Mouse (Mus musculus): ENCODE measurements around the gene Gal3st2c. TPM values are rescaled to one million over a fixed set of nuclear protein-coding genes. Genes with fewer than 3 reads are reported as not detected.

The Gal3st2c gene
- polyA plus RNA-seq, 1 experiment, result 0.09 TPM

GRCm38 (mm10) chr1:94011643-94012042 is 21.3 kb downstream of the Gal3st2c start:
- no peak overlapping the region for H3K27ac ChIP-seq (ENCODE audit: insufficient read depth, low read length)
- TF ChIP-seq CTCF (IDR thresholded peaks at IDR 0.05; ENCODE audit: low read depth, low read length) (no peak), POLR2A (IDR thresholded peaks at IDR 0.05; ENCODE audit: insufficient read depth, low read length) (no peak), EP300 (IDR thresholded peaks at IDR 0.05; ENCODE audit: insufficient read depth, low read depth, low read length) (no peak)
- H3K9me3 ChIP-seq (replicated peaks; ENCODE audit: control insufficient read depth, insufficient read depth, low read length, poor library complexity, severe bottlenecking), result no peaks in the 10 kb centered on the region
- H3K9ac ChIP-seq (ENCODE audit: low read depth, poor library complexity, severe bottlenecking), result no peak overlapping the region
- H3K36me3 ChIP-seq (ENCODE audit: control insufficient read depth, insufficient read depth, low read length, poor library complexity, severe bottlenecking), result no peaks in the 10 kb centered on the region
- no peak overlapping the region for H3K4me3 ChIP-seq (ENCODE audit: low read depth, low read length)
- H3K4me1 ChIP-seq (ENCODE audit: control insufficient read depth, insufficient read depth, low read length), result no peaks in the 10 kb centered on the region
- no peaks in the 10 kb centered on the region for H3K27me3 ChIP-seq (ENCODE audit: control insufficient read depth, insufficient read depth, low read length, poor library complexity, severe bottlenecking)

GRCm38 (mm10) chr1:94020151-94020550 is 29.8 kb downstream of the Gal3st2c start, which contains the start of gene Neu4:
TSS of gene Neu4 (plus strand) at chr1:94020451.
- Histone ChIP-seq H3K9me3 (replicated peaks; ENCODE audit: control insufficient read depth, insufficient read depth, low read length, poor library complexity, severe bottlenecking) (no peaks in the 10 kb centered on the region), H3K4me3 (ENCODE audit: low read depth, low read length) (no peak within 1 kb of the TSS), H3K9ac (ENCODE audit: low read depth, poor library complexity, severe bottlenecking) (no peak within 1 kb of the TSS), H3K36me3 (ENCODE audit: control insufficient read depth, insufficient read depth, low read length, poor library complexity, severe bottlenecking) (no peaks in the 10 kb centered on the region), H3K27ac (ENCODE audit: insufficient read depth, low read length) (no peak within 1 kb of the TSS), H3K4me1 (ENCODE audit: control insufficient read depth, insufficient read depth, low read length) (no peaks in the 10 kb centered on the region), H3K27me3 (ENCODE audit: control insufficient read depth, insufficient read depth, low read length, poor library complexity, severe bottlenecking) (no peaks in the 10 kb centered on the region)
- TF ChIP-seq CTCF (IDR thresholded peaks at IDR 0.05; ENCODE audit: low read depth, low read length), result no peak
- no peak for TF ChIP-seq POLR2A (IDR thresholded peaks at IDR 0.05; ENCODE audit: insufficient read depth, low read length)

GRCm38 (mm10) chr1:94027506-94028108 is 37.3 kb downstream of the Gal3st2c start:
- H3K27me3 ChIP-seq (ENCODE audit: control insufficient read depth, insufficient read depth, low read length, poor library complexity, severe bottlenecking), result no peaks in the 10 kb centered on the region
- no peak overlapping the region for H3K9ac ChIP-seq (ENCODE audit: low read depth, poor library complexity, severe bottlenecking)
- no peaks in the 10 kb centered on the region for H3K36me3 ChIP-seq (ENCODE audit: control insufficient read depth, insufficient read depth, low read length, poor library complexity, severe bottlenecking)
- no peaks in the 10 kb centered on the region for H3K4me1 ChIP-seq (ENCODE audit: control insufficient read depth, insufficient read depth, low read length)
- TF ChIP-seq CTCF (IDR thresholded peaks at IDR 0.05; ENCODE audit: low read depth, low read length), result no peak
- no peak for TF ChIP-seq EP300 (IDR thresholded peaks at IDR 0.05; ENCODE audit: insufficient read depth, low read depth, low read length)
- no peak for TF ChIP-seq POLR2A (IDR thresholded peaks at IDR 0.05; ENCODE audit: insufficient read depth, low read length)
- no peak overlapping the region for H3K27ac ChIP-seq (ENCODE audit: insufficient read depth, low read length)
- no peaks in the 10 kb centered on the region for H3K9me3 ChIP-seq (replicated peaks; ENCODE audit: control insufficient read depth, insufficient read depth, low read length, poor library complexity, severe bottlenecking)
- no peak overlapping the region for H3K4me3 ChIP-seq (ENCODE audit: low read depth, low read length)

GRCm38 (mm10) chr1:94028741-94029140 is 38.4 kb downstream of the Gal3st2c start:
- no peak overlapping the region for H3K9ac ChIP-seq (ENCODE audit: low read depth, poor library complexity, severe bottlenecking)
- H3K27ac ChIP-seq (ENCODE audit: insufficient read depth, low read length), result no peak overlapping the region
- no peak overlapping the region for H3K4me3 ChIP-seq (ENCODE audit: low read depth, low read length)
- H3K4me1 ChIP-seq (ENCODE audit: control insufficient read depth, insufficient read depth, low read length), result no peaks in the 10 kb centered on the region
- no peak for TF ChIP-seq EP300 (IDR thresholded peaks at IDR 0.05; ENCODE audit: insufficient read depth, low read depth, low read length)
- TF ChIP-seq CTCF (IDR thresholded peaks at IDR 0.05; ENCODE audit: low read depth, low read length), result no peak
- TF ChIP-seq POLR2A (IDR thresholded peaks at IDR 0.05; ENCODE audit: insufficient read depth, low read length), result no peak
- H3K9me3 ChIP-seq (replicated peaks; ENCODE audit: control insufficient read depth, insufficient read depth, low read length, poor library complexity, severe bottlenecking), result no peaks in the 10 kb centered on the region
- H3K27me3 ChIP-seq (ENCODE audit: control insufficient read depth, insufficient read depth, low read length, poor library complexity, severe bottlenecking), result no peaks in the 10 kb centered on the region
- no peaks in the 10 kb centered on the region for H3K36me3 ChIP-seq (ENCODE audit: control insufficient read depth, insufficient read depth, low read length, poor library complexity, severe bottlenecking)

GRCm38 (mm10) chr1:94033075-94033602 is 42.8 kb downstream of the Gal3st2c start:
- no peak overlapping the region for H3K4me3 ChIP-seq (ENCODE audit: low read depth, low read length)
- no peak for TF ChIP-seq EP300 (IDR thresholded peaks at IDR 0.05; ENCODE audit: insufficient read depth, low read depth, low read length)
- no peak for TF ChIP-seq POLR2A (IDR thresholded peaks at IDR 0.05; ENCODE audit: insufficient read depth, low read length)
- TF ChIP-seq CTCF (IDR thresholded peaks at IDR 0.05; ENCODE audit: low read depth, low read length), result no peak
- H3K27me3 ChIP-seq (ENCODE audit: control insufficient read depth, insufficient read depth, low read length, poor library complexity, severe bottlenecking), result no peaks in the 10 kb centered on the region
- no peak overlapping the region for H3K27ac ChIP-seq (ENCODE audit: insufficient read depth, low read length)
- H3K36me3 ChIP-seq (ENCODE audit: control insufficient read depth, insufficient read depth, low read length, poor library complexity, severe bottlenecking), result no peaks in the 10 kb centered on the region
- no peak overlapping the region for H3K9ac ChIP-seq (ENCODE audit: low read depth, poor library complexity, severe bottlenecking)
- H3K4me1 ChIP-seq (ENCODE audit: control insufficient read depth, insufficient read depth, low read length), result no peaks in the 10 kb centered on the region
- no peaks in the 10 kb centered on the region for H3K9me3 ChIP-seq (replicated peaks; ENCODE audit: control insufficient read depth, insufficient read depth, low read length, poor library complexity, severe bottlenecking)

- Histone ChIP-seq H3K27ac (ENCODE audit: insufficient read depth, low read length) (no peak overlapping the region), H3K36me3 (ENCODE audit: control insufficient read depth, insufficient read depth, low read length, poor library complexity, severe bottlenecking) (no peaks in the 10 kb centered on the region), H3K4me3 (ENCODE audit: low read depth, low read length) (peak overlapping the region; percentile 46), H3K27me3 (ENCODE audit: control insufficient read depth, insufficient read depth, low read length, poor library complexity, severe bottlenecking) (no peaks in the 10 kb centered on the region), H3K9ac (ENCODE audit: low read depth, poor library complexity, severe bottlenecking) (no peak overlapping the region), H3K9me3 (replicated peaks; ENCODE audit: control insufficient read depth, insufficient read depth, low read length, poor library complexity, severe bottlenecking) (no peaks in the 10 kb centered on the region), H3K4me1 (ENCODE audit: control insufficient read depth, insufficient read depth, low read length) (no peaks in the 10 kb centered on the region)
- no peak for TF ChIP-seq EP300 (IDR thresholded peaks at IDR 0.05; ENCODE audit: insufficient read depth, low read depth, low read length)
- peak; percentile 91 for TF ChIP-seq CTCF (IDR thresholded peaks at IDR 0.05; ENCODE audit: low read depth, low read length)
- TF ChIP-seq POLR2A (IDR thresholded peaks at IDR 0.05; ENCODE audit: insufficient read depth, low read length), result no peak
Measured at GRCm38 (mm10) chr1:94034984-94035743, 44.9 kb downstream of the Gal3st2c start.

Data from ES-Bruce4 (cell line).